Mouse (Mus musculus): ENCODE measurements around the gene Itsn2. TPM values are rescaled to one million over a fixed set of nuclear protein-coding genes. Genes with fewer than 3 reads are reported as not detected.
"Not testable (repeated sequence)": the region's sequence is repeated elsewhere in the genome, so short reads cannot be mapped to it uniquely, and the experiment has no call there.

The Itsn2 gene
- total RNA-seq, 4 experiments from 2014 or later, result 55.7 to 74.2 (median 67.1) TPM

DNA sequence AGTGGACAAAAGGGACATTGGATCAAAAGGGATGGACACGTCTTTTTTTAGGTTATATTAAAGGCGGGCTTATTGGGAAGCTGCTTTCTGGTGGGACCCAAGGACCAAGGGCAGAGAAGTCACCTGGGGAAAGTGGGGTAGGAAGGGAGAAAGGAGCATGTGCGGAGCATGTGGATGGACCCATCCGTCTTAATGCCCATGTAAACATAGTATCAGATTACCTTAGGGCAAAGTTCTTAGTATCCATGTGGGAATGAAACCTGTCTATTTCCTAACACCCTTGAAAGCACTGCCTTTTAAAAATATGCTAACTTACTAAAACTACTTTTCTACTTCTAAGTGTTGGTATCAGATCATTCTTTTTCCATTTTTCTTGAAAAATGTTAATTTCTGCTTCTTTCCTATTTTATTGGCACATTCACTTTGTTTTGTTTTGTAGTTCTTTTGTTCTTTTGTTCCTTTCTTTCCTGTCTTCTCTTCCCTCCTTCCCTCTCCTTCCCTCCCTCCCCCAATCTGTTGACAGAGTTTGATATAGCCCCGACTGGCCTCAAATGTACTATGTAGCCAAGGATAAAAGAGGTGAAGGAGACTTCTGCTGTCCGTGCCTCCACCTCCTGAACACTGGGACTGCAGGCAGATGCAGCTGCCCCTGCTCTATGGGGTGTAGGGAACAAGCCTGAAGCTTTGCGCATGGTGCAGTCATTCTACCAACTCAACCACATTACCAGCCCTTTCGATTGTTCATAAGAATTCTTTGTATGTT, 6.4 kb downstream of the Itsn2 start:
- no peak for DNase-seq

DNA sequence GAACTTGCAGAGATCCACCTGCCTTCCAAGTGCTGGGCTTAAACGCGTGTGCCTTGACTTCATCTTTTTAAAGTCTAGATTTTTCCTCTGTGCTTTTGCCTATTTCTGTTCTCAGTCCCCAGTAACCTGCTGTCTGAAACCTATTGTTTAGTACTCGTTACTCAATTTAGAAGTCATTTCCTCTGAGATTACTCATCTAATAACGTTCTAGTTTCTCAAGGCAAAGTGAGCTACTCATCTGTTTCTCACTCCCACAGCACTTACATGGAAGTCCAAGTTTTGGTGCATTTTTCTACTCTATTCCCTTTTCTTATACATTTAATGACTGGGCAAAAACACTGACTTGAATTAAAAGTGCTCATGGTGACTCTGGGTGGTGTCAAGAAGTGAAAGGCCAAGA, 7.3 kb downstream of the Itsn2 start:
- no peak for DNase-seq

DNA sequence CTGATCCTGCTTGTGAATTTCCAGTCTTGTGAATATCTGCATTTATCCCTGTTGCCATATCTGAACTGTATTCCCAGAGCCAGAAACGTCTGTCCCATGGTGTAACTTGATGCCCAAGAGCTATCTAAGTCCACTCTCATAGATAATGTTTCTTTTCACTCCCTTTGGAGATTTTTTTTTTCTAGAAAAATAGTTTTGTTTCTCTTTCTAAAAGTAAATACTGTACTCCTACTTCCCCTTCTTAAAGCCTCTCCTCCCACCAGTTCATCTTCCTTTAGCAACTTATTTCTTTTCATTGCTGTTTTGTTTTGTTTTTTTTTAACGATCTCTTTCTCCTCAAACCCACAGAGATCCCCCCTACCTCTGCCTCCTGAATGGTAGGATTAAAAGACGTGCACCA, 14.2 kb downstream of the Itsn2 start:
- DNase-seq, result no peak

DNA sequence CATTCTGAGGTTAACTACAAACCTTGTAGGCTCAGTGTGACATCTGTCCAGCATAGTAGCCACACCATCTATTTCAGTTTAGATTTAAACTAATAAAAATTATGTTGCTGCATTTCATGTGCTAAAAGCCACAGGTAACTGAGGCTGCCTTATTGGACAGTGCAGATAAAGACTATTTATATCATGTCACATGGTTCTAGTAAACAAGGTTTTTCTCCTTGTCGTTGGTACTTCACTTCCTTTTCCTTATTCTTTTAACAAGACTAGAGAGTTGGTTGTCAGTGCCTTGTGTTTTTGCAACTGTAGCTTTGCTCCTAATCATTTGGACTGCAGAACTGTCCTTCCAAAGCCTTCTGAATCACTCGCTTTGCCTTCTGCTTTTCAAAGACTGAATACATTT, 22.3 kb downstream of the Itsn2 start:
- no peak for DNase-seq

DNA sequence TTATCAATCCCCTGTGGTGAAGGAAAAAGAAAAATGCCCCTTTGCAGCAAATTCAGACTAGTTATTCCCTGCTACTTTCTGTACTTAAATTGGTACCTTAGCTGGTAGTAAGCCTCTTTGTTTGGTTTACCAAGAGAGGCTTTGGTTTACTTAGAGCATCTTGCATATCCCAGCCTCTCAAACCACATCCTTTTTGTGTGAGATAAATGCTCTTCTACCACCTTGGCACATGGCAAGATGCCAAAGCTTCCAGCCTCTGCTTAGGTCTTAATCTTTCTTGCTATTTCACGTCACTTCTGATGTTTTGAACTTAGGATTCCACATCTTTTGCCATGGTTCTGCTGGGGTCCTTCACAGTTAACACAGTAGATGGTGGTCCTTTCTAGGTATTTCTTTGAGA, 31.8 kb downstream of the Itsn2 start:
- DNase-seq, result no peak

DNA sequence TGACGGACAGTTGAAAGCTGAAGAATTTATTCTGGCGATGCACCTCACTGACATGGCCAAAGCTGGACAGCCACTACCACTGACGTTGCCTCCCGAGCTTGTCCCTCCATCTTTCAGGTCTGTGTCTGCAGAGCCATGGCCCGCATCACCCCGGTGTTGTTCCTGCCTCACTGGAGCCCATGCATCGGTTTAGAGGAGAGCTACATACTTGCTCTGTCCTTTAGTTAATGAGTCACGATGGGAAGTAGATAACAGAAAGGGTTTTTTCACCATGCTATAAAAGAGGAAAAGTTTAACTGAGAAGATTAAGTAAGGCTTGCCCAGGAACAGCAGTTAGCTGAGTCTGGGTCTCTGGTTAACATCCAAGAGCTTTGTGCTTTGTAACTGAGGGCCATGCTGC, 40.5 kb downstream of the Itsn2 start:
- no peak for DNase-seq

DNA sequence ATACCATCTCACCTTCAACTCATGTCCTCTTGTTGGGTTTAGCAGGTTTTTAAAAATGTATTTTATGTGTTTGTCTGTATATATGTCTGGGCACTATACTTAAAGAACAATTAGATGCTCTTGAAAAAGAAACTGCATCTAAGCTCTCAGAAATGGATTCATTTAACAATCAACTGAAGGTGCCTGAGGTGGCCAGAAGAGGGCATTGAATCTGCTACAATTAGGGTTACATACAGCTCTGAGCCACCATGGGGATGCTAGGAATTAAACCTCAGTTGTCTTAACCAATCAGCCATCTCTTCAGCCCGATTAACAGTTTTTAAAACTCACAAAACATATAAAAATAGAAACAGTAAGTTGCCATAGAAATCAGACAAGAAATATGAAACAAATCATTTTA, 46.0 kb downstream of the Itsn2 start:
- no peak for DNase-seq

DNA sequence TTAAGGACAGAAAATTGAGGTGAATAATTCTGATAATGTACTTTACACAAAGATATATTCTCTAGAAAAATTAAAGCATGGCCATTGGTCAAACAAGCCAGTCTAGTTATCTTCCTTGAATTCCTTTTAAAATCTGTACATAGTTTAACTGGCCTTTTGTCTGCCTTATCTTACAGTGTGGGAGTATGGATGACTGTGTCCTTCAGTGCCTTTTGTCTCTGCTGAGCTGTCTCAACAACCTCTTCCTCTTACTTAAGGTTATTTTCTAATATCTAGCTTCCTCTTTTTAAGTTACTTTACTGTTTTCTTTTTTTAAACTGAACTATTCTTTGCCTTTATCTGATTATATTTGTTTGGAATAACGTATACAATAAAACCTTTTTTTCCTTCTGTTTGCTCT, 48.3 kb downstream of the Itsn2 start:
- DNase-seq, result no peak

DNA sequence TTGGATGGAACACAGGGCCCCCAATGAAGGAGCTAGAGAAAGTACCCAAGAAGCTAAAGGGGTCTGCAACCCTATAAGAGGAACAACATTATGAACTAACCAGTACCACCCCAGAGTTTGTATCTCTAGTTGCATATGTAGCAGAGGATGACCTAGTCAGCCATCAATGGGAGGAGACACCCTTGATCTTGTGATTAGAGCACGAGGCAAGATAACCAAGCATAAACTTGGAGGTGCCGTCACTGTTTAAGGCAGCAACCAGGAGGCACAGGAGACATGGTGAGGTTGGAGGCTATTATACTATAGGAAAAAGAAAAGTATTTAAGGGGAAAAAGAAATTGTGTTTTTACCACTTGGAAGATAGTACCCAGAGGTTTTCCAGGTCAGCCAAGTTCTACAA, 64.4 kb downstream of the Itsn2 start:
- no peak for DNase-seq

DNA sequence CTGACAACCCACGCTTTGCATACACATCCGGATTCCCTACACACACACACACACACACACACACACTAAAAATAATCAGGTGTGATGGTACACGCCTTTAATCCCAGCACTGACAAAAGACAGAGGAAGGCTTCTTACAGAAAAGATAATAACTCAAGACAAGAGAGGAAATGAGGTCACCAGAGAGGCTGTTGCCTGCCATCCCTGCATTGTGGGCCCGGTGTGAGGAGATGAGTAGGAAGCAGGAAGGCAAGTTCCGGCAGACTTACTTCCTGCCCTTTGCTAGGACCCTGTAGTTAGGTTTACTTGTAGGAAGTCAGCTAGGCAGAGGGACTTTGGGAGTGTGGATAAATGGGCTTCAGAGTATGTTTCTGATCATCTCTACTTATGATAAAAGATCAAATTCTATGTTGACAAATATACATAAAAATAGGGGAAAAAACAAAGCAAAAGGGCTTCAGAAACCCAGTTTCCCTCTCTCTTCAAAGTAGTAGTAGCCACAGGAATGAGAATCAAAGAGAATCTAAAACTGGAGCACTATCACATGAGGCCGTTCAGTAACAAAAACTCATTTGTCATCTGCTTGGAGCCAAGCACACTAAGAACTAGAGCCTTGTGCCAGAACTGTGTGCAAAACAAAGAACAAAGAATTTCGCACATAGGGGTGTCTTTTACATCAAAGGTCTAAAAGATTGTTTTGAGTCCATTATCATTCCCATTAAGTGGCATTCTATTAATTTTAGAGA, 72.7 kb downstream of the Itsn2 start:
- no peak for DNase-seq

DNA sequence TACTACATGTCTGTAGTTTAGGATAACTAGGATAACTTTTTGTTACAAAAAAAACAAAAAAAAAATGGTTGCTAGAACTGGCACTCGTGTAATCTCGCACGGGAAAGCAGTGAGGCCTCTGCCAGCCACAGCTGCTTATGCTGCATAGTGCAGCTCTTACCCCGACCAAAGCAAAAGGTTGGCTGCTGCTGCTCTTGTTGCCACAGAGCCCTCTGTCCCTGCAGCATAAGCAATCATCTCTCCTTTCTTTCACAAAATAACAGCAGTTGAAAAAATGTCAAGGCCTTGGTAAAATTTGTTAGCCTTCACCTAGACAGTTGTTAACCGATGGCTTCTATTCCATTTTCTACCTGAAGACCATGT, 73.2 kb downstream of the Itsn2 start:
- no peak for DNase-seq

DNA sequence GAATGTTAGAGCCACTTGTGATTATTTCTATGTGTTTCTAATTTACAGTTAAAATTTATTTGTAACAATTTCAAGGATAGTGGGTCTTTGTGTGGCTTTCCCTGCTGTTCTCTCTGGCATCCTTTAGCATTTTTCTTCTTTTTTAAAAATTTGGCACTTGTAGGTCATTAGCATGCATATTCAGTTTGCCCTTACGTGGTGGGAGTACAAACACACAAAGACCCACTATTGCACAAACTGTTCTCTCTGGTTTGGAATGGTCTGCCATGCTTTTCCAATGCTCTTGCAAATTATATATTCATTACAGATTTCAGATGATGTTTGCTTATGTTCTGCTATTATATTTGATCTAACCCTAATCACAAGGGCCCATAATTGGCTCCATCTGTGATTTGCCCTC, 83.9 kb downstream of the Itsn2 start:
- DNase-seq, result no peak

DNA sequence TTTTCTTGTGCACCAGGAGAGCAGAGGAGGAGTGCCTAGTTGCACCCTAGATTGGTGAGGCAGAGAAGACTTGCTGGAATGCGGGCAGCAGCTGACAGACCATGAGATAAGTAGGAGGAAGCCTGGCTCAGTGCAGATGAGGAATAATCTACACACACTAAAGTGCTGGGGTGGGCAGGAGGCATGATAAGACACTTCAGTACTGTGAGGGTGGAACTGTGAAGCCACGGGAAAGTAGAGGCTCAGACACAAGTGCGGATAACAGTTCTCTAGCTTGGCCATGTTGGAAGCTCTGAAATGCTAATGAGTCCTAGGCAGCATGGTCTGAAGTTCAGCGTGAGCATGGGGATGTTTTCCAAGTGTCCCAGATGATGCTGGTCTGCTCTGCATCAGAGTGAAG, 87.5 kb downstream of the Itsn2 start:
- DNase-seq, result no peak

DNA sequence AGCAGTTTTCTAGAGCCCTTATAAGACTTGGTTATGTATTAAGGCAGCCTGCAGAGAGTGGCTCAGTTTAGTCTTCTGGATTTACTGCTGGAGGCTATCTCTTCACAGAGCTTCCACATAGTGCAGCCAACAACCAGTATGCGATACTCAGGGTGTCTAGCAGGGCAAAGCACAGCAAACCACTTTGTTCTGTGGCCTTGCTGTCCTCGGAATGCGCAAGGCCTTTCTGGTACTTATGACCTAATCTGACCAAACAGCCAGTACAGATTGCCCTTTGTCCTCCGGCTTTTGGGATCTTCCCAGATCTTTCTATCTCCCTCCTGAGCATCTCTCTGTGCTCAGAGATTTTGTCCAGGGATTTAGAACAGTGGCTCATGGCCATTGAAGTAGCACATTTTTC, 93.0 kb downstream of the Itsn2 start:
- peak; percentile 12 for DNase-seq

DNA sequence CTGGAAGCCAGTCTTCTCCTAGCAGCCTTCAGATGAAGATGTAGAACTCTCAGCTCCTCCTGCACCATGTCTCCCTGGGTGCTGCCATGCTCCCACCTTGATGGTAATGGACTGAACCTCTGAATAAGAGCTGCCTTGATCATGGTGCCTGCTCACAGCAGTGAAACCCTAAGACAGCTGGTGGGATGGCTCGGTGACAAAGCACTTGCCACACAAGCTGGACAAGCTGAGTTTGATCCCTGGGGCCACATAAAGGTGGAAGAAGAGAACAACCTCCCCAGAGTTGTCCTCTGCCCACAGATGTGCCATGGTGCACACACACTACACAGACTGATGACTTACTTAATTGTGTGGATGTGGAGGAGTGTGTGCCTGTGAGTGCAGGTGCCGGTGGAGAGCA, 95.9 kb downstream of the Itsn2 start:
- DNase-seq, result no peak

DNA sequence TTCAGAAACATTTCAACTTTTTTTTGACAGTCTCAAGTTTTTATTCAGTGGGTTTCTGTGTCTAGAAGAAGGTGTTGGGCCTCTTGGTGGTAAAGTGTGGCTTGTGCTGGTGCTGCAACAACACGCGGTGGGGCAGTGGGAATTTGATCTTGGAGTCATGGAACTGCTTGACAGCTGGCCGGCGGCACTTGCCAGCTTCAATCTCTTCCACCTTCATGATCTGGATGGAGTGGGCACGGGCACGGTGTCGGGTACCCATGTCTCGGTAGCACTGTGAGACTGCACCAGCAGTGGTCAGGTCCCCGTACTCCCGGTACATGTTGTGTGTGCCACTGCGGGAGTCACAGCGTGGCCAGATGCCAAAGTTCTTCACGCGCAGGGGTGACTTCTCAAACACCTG, 96.9 kb downstream of the Itsn2 start:
- DNase-seq, result no peak

DNA sequence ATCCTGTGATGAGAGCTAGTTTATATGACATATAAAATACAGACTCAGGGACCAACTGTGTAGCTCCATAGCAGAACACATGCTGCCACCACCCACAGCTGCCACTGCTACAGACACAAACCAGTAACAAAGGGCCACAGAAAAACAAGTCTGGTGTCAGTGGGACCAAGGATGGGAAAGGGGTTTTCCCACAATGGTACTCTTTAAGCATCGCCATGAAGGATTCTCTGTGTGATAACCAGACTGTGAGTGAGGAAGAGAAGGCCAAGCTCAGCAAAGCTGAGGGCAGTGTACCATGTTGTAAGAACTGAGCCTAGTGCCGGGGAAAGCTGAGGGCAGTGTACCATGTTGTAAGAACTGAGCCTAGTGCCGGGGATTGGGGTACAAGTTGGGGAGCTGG, 98.8 kb downstream of the Itsn2 start:
- DNase-seq, result no peak

DNA sequence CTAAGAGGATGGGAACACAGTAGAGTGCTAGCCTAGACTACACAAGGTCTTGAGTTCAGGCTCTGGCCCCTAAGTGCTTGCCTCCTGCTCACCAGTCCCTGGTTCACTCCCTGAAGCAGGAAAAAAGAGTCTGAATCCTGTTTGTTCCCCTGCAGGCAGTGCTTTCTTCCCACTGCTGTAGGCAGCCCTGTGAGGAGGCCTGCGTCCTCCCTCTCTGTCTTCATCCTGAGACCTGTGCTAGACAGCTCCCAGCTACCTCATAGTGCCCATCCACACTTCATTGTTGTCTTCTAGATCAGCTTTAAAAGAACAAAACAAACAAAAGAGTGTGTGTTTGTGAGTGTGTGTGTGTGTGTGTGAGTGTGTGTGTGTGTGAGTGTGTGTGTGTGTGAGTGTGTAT, 102.1 kb downstream of the Itsn2 start:
- DNase-seq, result no peak

DNA sequence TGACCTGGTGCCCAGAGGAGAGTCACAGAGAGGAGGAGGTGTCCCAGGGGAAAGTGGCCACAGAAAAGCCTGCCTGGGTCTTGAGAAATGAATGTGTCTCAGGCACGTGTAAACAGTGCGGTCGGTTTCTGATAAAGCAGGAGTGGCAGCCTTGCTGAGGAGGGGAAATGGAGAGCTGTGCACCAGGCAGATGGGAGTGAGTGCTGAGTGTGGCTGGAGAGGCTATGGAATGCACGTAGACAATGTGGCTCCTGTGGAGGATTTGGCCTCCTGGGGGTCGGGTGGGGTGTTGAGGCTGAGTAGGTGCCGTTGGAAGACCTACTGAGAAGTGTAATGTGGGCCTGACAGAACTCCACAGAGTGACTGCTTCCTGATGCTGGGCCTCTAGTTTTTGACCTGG, 113.2 kb downstream of the Itsn2 start:
- not testable (repeated sequence) for DNase-seq

DNA sequence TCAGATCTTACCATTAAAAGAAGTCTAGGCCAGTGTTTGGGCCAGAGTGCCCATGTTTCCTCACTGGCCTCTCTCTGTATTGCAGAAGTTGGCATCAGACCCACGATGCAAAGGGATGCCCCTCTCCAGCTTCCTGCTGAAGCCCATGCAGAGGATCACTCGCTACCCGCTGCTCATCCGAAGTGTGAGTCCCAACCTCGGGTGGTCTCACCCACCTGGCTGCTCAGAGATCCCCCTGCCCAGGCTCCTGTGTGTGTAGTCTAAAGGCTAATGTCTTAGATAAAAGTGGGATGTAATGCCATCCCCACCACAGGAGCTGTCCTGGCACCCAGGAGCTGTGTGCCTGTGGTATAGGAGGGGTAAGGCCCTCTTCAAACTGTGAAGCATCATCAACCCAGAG, 113.7 kb downstream of the Itsn2 start:
- DNase-seq, result no peak

DNA sequence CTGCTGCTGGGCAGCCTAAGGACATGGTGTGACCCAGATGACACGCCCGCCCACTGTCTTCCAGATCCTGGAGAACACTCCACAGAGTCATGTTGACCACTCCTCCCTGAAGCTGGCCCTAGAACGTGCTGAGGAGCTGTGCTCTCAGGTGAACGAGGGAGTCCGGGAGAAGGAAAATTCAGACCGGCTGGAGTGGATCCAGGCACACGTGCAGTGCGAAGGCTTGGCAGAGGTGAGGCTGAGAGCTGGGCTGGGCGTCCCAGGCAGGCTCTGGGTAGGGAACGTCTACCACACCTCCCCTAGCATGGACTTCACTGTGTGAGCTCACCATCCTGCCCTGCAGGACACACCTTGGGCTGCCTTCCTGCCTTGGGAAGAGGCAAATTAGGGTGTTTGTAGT, 114.5 kb downstream of the Itsn2 start:
- no peak for DNase-seq

DNA sequence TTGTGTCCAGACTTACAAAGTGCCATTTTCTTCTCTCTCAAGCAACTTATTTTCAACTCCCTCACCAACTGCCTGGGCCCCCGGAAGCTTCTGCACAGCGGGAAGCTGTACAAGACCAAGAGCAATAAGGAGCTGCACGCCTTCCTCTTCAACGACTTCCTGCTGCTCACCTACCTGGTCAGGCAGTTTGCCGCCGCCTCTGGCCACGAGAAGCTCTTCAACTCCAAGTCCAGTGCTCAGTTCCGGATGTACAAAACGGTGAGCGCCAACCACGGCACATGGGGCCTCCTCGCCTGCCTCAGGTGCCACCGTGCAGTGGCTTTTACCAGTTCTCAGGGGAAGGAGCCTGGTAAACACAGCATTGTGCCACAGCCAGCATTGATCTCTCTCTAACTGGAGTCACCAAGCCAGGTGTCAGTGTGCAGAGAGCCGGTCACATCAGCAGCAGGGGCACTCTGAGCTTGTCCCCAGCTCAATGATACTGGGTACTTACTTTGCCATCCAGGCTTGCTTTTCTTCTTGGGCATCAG, 115.1 kb downstream of the Itsn2 start:
- DNase-seq, result no peak

DNA sequence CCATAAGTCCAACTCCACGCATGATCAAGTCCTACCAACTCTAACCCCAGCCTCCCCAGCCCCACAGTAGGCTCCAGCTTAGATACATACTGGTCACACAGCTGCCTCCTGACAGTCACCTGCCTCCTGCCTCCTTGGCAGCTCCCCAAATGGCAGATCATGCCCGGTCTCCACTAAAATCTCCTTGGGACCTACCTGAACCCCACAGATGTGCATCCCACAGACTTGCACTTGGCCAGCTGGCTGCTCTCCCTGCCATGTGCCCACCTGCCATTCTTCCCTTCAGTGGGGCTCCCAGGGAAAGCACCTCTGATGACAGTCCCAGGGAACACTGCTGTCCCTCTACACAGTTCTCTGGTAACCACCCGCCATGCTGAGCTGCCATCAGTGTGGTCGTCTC, 115.9 kb downstream of the Itsn2 start:
- DNase-seq, result no peak

DNA sequence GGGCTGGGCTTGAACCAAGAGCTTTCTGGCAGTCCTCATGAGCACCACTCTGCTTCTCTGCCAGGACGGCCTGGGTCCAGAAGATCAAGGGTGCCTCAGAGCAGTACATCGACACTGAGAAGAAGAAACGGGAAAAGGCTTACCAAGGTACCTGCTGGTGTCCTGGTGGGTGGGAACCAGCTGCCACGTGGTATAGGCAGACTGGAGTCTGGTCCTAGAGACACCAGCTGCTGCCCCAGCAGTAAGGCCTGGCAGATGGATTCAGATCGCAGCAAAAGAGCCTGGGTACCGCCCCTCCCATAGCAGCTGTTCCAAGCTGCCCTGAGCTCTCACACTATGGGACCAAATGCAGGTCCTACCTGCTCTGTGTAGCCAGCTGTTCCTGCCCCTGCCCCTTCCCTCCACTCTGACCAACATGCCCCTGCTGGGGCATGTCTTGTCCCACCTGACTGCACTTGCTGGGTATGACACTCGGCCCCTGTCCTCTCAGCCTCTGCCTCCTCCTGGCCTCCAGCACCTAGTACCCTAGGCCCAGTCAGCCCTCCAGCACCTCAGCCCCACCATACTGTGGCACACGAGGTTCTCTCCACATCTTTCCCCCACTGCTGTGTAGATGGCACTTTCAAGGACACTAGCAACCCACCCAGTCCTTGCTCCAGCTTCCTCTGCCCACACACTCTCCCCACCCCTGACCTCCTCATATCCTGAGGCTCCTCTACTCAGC, 116.6 kb downstream of the Itsn2 start:
- DNase-seq, result no peak
